Mouse (Mus musculus) gastrocnemius, postnatal 36 days (tissue): ENCODE measurements around the gene Cdr2l. TPM values are rescaled to one million over a fixed set of nuclear protein-coding genes. Genes with fewer than 3 reads are reported as not detected.
A peak's percentile ranks its signal among the peaks of the same experiment; 100 is the strongest.
"Not testable (repeated sequence)": the region's sequence is repeated elsewhere in the genome, so short reads cannot be mapped to it uniquely, and the experiment has no call there.

Experiments
- DNase-seq, 2 experiments: peaks; one replicate each; pipeline ENCODE4 v3.0.0; 2022
- intact Hi-C: fragments of 180-260 bp; cut with DNase I; formaldehyde crosslinking; loops from one replicate; pipeline ENCODE4 v1.15.1; 2025
- total RNA-seq, 2 experiments: library from RNA; stranded (reverse); gene quantifications; 2 replicates each; pipeline ENCODE4 v1.2.3; 2021

Gene Cdr2l
- total RNA-seq, 2 experiments from 2014 or later: 2.1 to 2.6 TPM

DNA sequence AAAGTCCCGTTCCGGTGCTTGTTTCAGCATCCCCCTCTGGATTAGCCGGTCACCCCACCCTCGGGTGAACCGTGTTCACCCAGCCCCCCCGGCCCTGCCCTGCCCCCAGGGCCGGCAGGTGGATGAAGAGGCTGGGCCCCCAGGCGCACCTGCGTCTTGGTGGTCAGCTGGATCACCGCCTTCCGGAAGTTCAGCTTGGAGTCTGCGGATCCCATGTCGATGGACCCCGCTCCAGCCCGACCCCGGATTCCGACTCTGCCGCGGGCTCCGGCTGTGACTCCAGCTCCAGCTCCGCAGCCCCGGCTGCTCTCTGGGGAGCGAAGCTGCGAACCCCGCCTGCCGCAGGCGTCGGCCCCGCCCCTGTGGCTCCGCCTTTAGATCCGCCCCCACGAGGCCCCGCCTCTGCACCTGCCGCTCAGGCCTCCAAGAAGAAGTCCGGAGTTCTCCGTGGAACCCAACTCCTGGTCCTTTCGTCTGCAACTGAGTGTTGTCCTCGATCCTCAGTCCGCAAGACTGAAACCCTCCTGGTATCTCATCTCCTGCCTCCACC is 14.2 kb upstream of the Cdr2l start, which contains the start of gene Hid1:
TSS of gene Hid1 (minus strand) at position 362 of the 550 bp plus-strand sequence.
- intact Hi-C loops: no loop called here
- peak; percentile 65 to 70 for DNase-seq

DNA sequence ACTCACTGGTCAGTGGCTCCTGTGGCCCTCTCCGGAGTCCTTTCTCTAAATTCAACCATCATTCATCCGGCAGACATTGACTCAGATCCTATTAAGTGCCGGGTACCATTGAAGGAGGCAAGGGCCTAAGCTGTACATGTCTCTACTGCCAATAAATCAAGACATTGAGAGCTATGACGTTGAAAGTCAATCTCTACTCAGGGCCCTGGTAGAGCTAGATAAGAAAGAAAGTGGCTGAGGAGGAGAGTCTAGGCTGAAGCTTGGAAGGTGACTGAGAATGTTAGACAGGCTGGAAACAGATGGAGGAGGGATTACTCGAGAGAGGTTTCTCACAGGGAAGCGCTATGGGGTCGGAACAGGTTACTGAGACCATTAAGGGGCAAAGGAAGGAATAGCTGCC is 11.3 kb upstream of the Cdr2l start:
- DNase-seq: no peak
- intact Hi-C loops: no loop called here

DNA sequence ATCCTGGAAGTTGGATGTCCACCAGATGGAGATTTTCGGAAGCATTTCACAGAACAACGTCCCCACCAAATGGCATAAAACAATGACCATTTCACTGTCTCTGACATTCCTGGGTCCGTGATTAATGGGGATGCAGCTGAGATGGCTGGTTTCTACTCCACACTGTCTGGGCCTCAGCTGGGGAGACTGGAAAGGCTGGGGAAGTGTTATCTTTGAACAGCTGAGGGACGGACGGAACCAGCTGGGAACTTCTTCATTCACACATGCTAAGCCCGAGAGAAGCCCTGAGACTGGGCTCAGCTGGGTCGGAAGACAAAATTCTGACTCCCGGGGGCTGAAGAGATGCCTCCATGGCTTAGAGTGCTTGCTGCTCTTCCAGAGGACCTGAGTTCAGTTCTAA is 10.4 kb upstream of the Cdr2l start:
- no peak for DNase-seq
- intact Hi-C loops: no loop called here

DNA sequence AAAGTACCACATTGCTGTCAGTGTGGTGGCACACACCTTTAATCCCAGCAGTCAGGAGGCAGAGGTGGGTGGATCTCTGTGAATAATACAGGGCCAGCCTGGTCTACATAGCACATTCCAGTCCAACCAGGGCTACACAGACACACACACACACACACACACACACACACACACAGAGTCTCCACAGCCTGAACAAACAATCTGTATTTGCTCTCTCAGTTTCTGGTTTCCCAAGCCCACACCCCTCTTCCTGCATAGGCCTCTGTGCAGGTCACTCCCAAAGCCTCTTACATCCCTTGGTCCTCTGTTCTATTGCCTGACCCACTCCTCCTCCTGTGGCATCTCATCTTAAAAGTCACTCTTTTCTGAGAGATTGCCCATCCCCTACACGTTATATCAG is 9.7 kb upstream of the Cdr2l start:
- DNase-seq: no peak
- intact Hi-C loops: no loop called here

DNA sequence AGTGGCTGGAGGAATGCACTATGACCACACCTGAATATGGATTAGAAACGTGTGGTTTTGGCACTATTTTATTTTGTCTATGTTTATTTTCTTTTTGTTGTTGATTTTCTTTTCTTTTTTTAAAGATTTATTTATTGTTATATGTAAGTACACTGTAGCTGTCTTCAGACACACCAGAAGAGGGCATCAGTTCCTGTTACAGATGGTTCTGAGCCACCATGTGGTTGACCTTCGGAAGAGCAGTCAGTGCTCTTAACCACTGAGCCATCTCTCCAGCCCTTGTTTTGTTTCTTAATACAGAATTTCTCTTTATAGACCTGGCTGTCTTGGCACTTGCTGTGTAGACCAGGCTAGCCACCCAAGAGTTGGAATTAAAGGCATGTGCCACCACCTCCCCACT is 9.0 kb upstream of the Cdr2l start:
- intact Hi-C loops: no loop called here
- DNase-seq: no peak

DNA sequence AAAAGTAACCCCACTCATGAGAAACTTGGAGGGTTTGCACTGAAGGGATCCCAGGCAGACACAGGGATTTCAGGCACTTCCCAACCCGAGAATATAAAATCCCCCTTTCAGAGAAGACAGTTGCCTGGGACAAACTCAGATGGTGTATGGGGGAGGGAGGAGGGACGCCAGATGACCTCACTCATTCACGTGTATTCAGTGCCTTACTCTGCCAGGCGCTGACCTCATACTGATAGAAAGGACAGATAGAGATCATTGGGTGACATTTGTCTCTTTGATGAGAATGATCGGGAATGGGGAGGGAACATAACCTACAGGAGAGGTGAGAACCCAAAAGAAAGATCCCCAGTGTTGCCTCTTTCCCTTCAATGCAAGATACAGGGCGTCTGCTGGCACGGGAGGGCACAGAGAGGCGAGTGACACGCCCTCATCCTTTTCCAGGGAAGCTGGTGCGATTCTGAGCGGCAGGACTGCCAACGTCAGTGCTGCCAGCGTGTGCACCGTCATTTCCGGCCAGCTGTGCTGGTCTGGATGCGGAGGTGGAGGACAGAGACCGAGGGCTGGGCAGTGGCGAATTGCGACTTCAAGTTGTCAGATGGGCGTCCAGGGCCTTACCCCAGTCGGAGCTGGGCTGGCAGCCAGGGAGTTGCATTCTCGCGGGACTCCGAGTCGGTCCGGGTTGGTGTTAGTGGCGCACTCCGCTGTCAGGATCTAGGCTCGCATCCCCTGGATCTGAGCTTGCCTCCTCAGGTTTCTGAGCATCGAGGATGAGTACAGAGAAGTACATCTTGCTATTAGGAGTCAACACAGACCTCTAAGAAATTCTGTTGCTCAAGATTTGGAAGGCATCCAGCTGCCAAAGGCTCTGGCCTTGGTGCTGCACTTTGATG is 7.7 kb upstream of the Cdr2l start:
- intact Hi-C loops: no loop called here
- peak; percentile 60 to 65 for DNase-seq

DNA sequence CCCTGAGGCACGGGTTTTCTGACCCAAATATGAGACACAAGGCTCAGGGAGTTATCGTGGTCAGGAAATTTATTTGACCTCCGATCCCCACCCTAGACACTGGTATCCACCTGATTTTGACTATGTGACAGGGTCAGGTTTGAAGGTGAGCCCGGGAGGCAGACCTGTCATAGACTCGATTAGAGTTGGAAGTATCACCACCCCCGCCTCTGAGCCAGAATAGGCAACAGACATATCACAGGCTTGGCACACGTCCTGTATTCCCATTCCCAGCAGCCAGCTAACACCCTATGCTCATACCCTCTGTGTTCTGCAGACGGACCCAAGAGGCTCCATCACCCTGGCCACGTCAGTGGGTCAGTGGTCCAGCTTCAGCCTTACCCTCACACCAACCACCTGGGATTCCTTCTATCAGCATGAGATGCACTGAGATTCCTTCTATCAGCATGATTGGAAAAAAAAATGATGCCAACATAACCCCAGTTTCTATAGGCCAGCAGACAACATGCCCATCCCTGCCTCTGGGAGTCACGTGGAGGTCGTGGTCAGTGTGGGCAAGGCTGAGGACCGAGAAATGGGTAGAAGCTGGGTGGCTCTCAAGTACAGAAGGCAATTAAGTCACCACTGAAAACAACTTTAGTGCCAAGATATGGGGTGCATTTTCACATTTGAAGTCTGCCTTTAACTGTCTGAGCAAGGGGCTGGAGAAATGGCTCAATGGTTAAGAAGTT is 6.9 kb upstream of the Cdr2l start:
- intact Hi-C loops: no loop called here
- no peak for DNase-seq

DNA sequence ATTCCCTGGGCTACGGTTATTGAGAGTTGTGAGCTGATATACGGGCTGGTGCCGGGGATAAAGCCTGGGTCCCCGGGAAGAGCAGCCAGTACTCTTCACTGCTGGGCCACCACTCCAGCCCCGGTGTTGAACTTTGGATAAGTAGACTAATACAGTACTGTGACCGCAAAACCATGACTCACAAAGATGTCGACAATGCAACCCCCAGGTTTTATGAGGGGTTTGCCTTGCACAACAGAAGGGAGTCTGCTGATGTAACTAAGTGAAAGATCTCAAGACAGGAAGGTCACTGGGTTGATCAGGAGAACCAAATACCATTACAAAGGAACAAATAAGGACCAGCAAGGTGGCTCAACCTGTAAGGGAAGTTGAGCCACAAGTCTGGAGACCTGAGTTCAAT is 5.0 kb upstream of the Cdr2l start:
- DNase-seq: no peak
- intact Hi-C loops: no loop called here

DNA sequence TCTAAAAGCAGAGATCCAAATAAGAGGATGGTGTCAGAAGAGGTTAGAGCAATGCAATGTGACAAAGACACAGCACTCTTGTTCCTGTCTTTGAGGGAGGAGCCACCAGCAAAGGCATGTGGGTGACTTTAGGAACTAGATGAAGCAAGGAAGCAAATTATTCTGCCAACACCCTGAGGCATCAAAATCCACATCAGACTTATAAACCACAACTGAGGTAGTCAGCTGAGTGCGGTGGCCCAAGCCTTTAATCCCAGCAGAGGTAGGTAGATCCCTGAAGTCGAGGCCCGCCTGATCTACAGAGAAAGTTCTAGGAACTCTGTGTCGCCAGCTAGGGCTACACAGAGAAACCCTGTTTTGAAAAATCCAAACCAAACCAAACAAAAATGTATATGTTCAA is 4.5 kb upstream of the Cdr2l start:
- intact Hi-C loops: no loop called here
- DNase-seq: no peak

DNA sequence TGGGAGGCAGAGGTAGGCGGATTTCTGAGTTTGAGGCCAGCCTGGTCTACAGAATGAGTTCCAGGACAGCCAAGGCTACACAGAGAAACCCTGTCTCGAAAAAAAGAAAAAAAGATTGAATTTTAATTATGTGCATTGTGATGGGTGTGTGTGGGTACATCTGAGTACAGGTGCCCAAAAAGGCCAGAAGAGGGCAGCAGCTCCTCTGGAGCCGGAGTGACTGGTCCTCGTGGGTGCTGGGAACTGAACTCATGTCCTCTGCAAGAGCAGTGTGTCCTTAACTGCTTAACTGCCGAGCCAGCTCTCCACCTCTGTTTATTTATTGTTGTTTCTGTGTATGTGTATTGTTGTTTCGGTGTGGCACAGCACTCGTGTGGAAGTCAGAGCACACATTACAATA is 3.9 kb upstream of the Cdr2l start:
- no peak for DNase-seq
- intact Hi-C loops: no loop called here

DNA sequence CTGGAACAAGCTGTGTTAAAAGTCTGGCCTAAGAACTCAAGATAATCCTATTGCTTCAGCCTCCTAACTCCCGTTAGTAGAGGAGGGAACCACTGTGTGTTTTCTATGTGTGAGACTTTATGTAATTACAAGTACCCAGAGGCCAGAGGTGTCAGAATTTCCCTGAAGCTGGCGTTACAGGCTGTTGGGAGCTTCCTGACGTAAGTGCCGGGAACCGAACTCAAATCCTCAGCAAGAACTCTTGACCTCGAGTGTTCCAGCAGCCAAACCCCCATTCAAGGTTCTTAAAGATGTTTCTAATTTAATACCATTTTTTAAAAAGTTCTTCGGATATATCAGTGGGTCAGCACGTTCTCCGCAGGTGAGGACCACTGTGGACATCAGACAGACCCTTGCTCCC is 440 bp upstream of the Cdr2l start:
- DNase-seq: no peak
- intact Hi-C loops: no loop called here

DNA sequence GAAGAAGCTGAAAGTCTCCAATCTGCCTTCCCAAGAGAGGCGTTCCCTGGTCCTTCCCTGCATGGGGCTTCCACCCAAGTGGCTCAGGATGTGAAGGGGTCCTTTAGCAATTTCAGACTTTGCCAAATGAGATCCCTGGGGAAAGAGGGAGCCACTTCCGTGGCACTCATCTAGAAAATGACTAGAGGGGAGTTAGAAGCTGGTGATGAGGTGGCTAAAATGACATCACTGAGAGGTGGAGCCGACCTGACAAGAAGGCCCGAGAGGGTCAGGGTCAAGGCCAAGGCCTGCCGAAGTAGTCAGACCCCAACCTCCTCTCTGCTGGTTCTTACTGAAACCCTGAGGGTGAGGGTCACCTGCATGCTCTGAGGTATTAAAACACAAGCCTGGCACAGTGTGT is 1.2 kb downstream of the Cdr2l start:
- intact Hi-C loops: no loop called here
- DNase-seq: no peak

DNA sequence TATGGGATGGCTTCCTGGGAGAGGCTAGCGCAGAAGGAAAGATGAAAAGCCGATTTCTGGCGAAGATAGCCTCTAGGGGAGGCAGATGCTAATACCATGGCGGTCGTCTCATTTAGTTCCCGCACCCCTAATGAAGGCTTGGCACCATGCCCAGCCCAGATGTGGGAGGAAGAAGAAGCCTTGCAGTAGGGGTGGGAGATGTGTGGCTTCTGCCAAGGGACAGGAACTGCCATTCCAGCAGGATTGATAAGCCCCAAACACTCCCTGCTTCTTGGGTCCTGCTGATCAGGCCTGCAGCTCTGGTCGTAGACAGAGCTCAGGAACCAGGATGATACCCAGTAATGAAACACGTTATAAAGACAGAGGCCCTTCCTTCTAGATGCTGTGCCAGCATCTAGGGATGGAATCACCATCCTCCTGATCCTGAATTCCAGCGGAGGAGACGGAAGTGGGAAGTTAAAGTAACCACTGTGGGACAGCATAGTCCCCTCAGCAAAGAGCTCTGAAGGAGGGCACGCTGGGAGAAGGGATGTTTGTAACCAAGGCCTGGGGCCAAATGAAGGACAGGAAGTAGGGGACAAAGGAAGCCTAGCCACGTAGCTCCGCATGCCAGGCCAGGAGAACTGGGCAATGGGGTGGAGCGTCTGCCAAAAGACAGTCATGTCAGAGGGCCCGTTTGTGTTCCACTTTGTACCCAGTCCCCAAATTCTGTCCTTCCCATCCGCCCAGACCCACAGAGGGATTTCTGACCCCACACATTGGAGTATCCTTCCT is 2.2 kb downstream of the Cdr2l start:
- no peak for DNase-seq
- intact Hi-C loops: no loop called here

DNA sequence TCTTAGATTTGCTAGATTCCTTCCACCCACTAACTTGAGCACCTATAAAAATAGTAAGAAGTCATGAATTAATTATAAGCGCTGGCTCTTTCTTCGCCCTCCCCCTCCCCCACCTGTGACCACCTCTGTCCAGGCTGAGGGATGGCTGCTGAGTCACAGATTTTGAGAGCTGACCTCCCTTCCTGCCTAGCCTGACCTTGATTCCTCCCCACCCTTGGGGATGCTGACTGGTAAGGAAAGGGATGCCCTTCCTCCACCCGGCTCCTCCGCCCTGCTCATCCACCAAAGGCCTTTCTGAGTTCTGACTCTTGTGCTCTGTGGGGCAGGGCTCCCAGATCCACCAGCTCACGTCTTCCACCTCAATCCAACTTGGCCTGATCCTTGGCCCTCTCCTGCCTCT is 2.9 kb downstream of the Cdr2l start:
- intact Hi-C loops: no loop called here
- DNase-seq: no peak

DNA sequence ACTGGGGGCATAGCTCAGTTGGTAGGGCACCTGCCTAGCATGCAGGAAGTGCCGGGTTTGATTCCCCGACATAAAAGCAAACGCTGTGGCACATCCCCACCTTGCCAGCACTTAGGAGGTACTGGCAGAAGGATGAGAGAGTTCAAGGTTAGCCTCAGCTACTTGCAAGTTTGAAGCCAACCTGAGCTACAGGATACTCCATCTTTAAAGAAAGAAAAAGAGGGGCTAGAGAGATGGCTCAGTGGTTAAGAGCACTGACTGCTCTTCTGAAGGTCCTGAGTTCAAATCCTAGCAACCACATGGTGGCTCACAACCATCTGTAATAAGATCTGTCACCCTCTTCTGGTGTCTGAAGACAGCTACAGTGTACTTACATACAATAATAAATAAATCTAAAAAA is 5.1 kb downstream of the Cdr2l start:
- intact Hi-C loops, DNase-seq: not testable (repeated sequence)

DNA sequence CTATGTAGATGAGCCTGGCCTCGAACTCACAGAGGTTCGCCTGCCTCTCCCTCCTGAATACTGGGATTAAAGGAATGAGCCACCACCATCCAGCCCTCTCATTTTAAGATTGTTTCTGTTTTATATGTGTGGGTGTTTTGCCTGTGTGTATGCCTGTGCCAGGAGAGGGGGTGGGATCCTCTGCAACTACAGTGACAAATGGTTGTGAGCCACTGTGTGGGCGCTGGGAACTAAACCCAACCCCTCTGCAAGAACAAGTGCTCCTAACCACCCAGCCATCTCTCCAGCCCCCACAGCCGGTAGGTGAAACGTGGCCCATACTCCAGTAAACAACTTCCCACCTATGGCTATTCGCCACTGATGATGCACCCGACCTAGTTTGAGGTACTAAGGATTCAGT is 9.6 kb downstream of the Cdr2l start:
- intact Hi-C loops: no loop called here

DNA sequence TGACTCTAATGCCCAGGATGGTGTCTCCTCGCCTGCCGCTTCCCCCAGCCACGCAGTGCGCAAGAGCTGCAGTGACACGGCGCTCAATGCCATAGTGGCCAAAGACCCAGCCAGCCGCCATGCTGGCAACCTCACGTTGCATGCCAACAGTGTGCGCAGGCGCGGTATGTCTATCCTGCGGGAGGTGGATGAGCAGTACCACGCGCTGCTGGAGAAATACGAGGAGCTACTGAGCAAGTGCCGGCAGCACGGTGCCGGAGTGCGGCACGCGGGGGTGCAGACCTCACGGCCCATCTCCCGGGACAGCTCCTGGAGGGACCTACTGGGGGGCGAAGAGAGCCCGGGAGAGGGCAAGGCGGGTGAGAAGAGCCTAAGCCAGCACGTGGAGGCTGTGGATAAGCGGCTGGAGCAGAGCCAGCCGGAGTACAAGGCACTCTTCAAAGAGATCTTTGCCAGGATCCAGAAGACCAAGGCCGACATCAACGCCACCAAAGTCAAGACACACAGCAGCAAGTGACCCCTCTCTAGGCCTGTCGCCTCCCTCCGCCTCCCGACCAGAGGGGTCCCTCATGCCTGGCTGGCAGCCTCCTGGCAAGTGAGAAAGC is 12.1 kb downstream of the Cdr2l start:
- intact Hi-C loops: no loop called here
- DNase-seq: no peak

More for the DNA sequence above, 9.6 kb downstream of the Cdr2l start:
- DNase-seq: no peak

DNA sequence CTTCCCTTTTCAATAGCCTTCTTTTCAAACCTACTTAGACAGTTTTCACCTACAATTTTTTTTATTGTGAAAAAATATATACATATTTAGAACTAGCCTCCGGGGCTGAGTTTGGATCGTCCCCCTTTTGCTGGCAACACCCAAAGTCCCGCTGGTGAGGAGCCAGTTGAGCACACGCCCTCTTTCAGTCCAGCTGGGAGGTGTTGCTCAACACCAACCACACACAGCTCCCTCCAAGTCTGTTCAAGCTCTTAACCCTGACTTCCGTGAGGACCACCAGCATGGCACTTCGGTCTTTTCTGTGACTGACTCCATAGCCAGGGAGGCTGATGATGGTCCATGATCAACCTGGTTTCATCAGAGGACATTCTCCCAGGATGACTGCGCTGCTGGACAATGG is 16.4 kb downstream of the Cdr2l start:
- intact Hi-C loops: no loop called here
- no peak for DNase-seq

DNA sequence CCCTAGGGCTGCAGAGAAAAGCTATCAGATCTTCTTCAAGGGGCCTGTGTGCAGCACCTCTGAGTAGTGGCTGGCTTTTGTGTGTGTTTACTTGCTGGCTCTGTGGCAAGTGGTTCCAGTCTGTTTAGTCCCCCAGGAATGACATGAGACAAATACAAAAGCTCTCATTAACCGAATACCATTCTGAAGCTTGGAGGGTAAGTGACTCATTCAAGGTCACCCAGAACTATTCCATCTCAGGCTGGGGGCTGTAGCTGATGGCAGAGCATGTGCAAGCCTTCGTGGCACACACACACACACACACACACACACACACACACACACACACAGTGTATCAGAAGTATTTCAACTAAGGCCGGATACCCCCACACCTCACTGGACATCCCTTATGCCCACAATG is 18.4 kb downstream of the Cdr2l start:
- no peak for DNase-seq
- intact Hi-C loops: no loop called here

DNA sequence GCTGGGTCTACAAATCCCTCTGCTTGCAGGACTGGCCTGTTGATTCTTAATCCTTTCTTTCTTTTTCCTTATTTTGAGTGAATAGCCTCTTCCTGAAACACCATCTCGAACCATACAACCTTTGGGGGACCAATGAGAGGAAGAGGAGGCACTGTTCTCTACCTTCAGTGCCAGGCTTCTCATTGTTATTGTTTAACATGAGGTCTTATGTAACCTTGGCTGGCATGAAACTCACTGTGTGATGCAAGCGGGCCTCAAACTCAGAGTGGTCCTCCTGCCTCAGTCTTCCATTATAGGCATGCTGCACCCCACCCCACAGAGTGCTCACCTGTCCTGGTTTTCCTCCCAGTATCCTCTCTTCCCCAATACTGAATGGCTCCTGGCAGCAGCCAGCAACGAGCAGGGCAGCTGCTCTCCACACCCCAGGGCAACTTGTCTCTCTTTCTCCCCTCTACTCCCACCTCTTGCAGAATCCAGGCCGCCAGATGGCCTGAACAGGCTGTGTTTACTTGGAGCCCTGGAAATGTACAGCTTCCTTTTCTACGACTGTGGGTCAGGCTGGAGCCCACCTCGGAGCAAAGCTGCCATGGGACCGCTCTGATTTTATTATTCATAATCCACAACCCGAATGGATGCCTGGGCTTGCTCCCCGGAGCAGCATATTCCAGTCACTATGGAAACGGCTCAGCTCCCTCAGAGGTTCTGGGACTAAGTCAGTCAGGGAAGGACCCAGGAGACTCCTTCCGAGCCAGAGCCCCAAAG is 19.1 kb downstream of the Cdr2l start:
- no peak for DNase-seq
- intact Hi-C loops: no loop called here
